Mouse (Mus musculus) C2C12 (cell line): ENCODE measurements around the gene Prkab2. TPM values are rescaled to one million over a fixed set of nuclear protein-coding genes. Genes with fewer than 3 reads are reported as not detected.

Source experiments
- H3K27me3 ChIP-seq: one replicate; pipeline ENCODE4 v1.6.1; 2011; ENCODE audit not compliant: control insufficient read depth, insufficient read depth, insufficient read length
- H3K36me3 ChIP-seq: one replicate; pipeline ENCODE4 v1.6.1; 2011; ENCODE audit not compliant: control insufficient read depth, insufficient read depth
- H3K4me3 ChIP-seq: one replicate; pipeline ENCODE4 v1.5.1; 2011; ENCODE audit warnings: mild to moderate bottlenecking, control low read depth; ENCODE audit not compliant: poor library complexity, insufficient read depth, severe bottlenecking
- H3K79me2 ChIP-seq: one replicate; pipeline ENCODE4 v1.6.1; 2011; ENCODE audit not compliant: control insufficient read depth, insufficient read depth
- H3K79me3 ChIP-seq: one replicate; pipeline ENCODE4 v1.6.1; 2011; ENCODE audit warnings: low read depth, control low read depth
- H3ac ChIP-seq: one replicate; pipeline ENCODE3; 2011; ENCODE audit warnings: low read depth; ENCODE audit not compliant: control insufficient read depth, insufficient read length
- CEBPB ChIP-seq: IDR thresholded peaks from one replicate; pipeline ENCODE4 v1.6.1; 2011; ENCODE audit warnings: low read depth, mild to moderate bottlenecking, control low read depth, moderate library complexity
- CTCF ChIP-seq: IDR thresholded peaks from one replicate; pipeline ENCODE4 v1.5.1; 2011; ENCODE audit not compliant: control insufficient read depth, insufficient read depth, insufficient read length
- FOSL1 ChIP-seq: IDR thresholded peaks from one replicate; pipeline ENCODE4 v1.8.0; 2011; ENCODE audit warnings: mild to moderate bottlenecking, low read length; ENCODE audit not compliant: poor library complexity, insufficient read depth, severe bottlenecking
- MAX ChIP-seq: IDR thresholded peaks from one replicate; pipeline ENCODE4 v1.6.1; 2011; ENCODE audit warnings: mild to moderate bottlenecking, control low read depth
- MYOD1 ChIP-seq: IDR thresholded peaks from one replicate; pipeline ENCODE4 v1.6.1; 2011; ENCODE audit warnings: low read depth; ENCODE audit not compliant: control insufficient read depth, insufficient read length
- MYOG ChIP-seq: IDR thresholded peaks from one replicate; pipeline ENCODE4 v1.6.1; 2011; ENCODE audit not compliant: control insufficient read depth, insufficient read length; ENCODE audit errors: extremely low read depth
- USF1 ChIP-seq: IDR thresholded peaks from one replicate; pipeline ENCODE4 v1.6.1; 2011; ENCODE audit warnings: low read depth, mild to moderate bottlenecking, control low read depth, moderate library complexity
- polyA plus RNA-seq: library from polyadenylated mRNA; unstranded; fragments of >200 nt; fragmentation: generic; extraction: Trizol; gene quantifications from one replicate; pipeline ENCODE4 v1.2.1, GENCODE M21; 2012; ENCODE audit warnings: missing spikeins

The Prkab2 gene
- polyA plus RNA-seq, 1 experiment: 5.6 TPM

DNA sequence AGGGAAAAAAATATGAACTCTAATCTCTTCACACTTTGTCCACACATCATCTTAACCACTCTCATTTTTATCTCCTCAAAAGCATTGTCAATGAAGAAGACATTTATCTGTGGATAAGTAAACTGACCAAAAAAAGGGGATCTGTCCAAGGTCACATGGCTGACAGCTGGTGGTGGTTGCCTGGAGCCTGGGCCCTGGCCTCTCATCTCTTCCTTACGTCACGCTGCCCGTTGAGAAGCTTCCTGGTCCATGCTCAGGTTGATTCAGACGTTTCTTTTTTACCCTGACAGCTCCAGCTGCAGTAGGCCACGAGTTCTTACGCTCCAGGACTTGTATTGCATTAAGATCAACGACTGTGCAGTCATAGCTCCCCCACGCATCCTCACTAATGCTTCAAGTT lies 8.2 kb downstream of the Prkab2 start:
- Histone ChIP-seq H3K27me3 (no peaks in the 10 kb centered on the region), H3K36me3 (peaks cover 68% of the 10 kb centered on the region), H3K4me3 (no peak overlapping the region), H3K79me3 (peaks cover 4% of the 10 kb centered on the region), H3ac (no peak overlapping the region), H3K79me2 (peaks cover 5% of the 10 kb centered on the region)
- TF ChIP-seq MAX (no peak), FOSL1 (no peak), CTCF (no peak), CEBPB (no peak), MYOD1 (no peak), USF1 (no peak), MYOG (no peak)

DNA sequence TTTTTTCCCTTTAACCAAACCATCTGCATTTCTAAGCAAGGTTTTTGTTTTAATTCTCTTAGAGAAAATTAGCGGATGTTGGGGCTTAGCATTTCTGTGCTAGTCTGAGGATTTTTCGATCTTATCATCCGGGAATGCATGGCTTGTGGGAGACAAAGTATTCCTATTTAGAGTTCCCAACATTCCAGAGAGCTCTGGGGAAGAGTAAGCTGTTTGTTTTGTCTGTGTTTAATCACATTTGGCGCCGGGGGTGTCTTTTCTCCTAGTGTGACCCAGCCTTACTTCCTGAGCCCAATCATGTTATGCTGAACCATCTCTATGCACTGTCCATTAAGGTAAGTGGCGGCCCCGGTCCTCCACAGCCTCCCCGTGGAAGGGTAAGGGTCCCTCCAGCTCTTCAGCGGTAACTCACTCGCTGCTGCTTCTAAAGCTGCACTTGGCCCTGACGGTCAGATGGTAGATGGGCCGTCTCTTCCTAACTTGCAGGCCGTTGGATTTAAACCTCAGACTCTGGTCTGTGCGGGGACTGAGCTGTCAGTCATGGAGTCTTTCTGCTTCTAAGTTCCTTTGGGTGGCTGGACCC lies 9.2 kb downstream of the Prkab2 start:
- Histone ChIP-seq H3ac (no peak overlapping the region), H3K79me3 (peaks cover 1% of the 10 kb centered on the region), H3K79me2 (no peaks in the 10 kb centered on the region), H3K27me3 (no peaks in the 10 kb centered on the region), H3K4me3 (no peak overlapping the region), H3K36me3 (peaks cover 68% of the 10 kb centered on the region)
- TF ChIP-seq MAX: no peak
- TF ChIP-seq FOSL1: no peak
- no peak for TF ChIP-seq USF1

DNA sequence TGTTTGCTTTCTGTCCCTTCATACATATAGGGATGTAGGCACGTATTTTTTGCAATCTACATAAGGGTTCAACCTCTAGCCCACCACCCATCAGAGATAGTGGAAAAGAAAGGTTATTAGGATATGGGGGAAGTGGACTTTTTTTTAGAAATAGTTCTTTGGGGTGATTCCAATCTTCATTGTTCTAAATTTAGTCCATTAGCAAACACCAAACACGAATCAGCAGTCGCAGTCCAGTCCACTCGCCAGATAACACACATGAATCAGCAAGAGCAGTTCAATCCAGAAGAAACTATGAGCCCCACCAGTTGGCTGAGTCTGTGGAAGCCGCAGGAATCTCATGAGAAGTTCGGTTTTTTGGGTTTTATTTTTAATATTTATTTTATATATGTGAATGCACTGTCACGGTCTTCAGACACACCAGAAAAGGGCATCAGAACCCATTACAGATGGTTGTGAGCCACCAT lies 16.7 kb downstream of the Prkab2 start, which contains the start of gene Gm17651:
Gm17651 (minus strand) TSS at position 51 of the 467 bp plus-strand sequence.
- Histone ChIP-seq H3K79me3 (no peaks in the 10 kb centered on the region), H3K4me3 (no peak within 1 kb of the TSS), H3K79me2 (no peaks in the 10 kb centered on the region), H3ac (no peak within 1 kb of the TSS), H3K27me3 (no peaks in the 10 kb centered on the region), H3K36me3 (peaks cover 26% of the 10 kb centered on the region)
- no peak for TF ChIP-seq MYOG
- no peak for TF ChIP-seq CEBPB
- TF ChIP-seq MAX: no peak
- no peak for TF ChIP-seq USF1
- no peak for TF ChIP-seq CTCF
- no peak for TF ChIP-seq MYOD1
- TF ChIP-seq FOSL1: no peak

DNA sequence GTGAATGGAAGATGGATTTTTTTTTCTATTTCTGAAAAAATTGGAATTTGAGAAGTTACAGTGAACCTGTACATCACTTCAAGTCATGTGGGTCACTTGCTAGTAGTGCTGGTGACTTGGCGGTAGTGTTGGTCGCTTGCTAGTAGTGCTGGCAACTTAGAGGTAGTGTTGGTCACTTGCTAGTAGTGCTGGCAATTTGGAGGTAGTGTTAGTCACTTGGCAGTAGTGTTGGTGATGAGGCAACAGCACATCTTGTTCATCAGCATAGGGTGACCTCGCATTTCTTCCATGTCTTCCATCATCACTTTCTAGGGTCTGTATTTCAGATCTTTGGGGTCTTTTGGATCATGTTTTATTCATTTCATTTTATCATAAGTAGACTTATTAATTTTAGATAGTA lies 18.1 kb downstream of the Prkab2 start:
- Histone ChIP-seq H3ac (no peak overlapping the region), H3K79me3 (no peaks in the 10 kb centered on the region), H3K4me3 (no peak overlapping the region), H3K36me3 (peaks cover 14% of the 10 kb centered on the region), H3K79me2 (no peaks in the 10 kb centered on the region), H3K27me3 (no peaks in the 10 kb centered on the region)
- TF ChIP-seq CEBPB: no peak
- no peak for TF ChIP-seq FOSL1
- TF ChIP-seq MYOD1: no peak
- TF ChIP-seq MAX: no peak
- TF ChIP-seq MYOG: no peak

DNA sequence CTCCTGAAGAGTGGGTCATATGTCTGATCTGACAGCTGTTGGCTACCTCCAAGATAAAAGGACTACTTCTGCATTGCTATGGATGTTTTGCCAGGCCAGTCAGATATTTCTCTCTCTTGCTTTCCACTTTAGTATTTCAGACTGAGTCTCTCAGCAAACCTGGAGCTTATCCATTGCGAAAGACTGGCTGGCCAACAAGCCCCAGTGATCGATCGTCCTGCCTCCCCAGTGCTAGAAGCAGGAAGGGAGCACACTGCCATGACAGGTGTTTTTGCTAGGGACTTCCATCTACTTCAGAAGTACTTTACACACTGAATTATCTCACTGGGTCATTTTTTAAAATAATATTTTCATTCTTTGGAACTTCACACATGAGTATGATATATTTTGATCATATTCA lies 20.4 kb downstream of the Prkab2 start:
- H3K79me3 ChIP-seq: no peaks in the 10 kb centered on the region
- H3K36me3 ChIP-seq: peaks cover 4% of the 10 kb centered on the region
- H3ac ChIP-seq: no peak overlapping the region
- no peaks in the 10 kb centered on the region for H3K79me2 ChIP-seq
- no peak overlapping the region for H3K4me3 ChIP-seq
- H3K27me3 ChIP-seq: no peaks in the 10 kb centered on the region
- TF ChIP-seq FOSL1: no peak
- TF ChIP-seq MYOG: no peak
- no peak for TF ChIP-seq MAX
- TF ChIP-seq USF1: no peak
- TF ChIP-seq CEBPB: no peak
- TF ChIP-seq CTCF: no peak
- TF ChIP-seq MYOD1: no peak

DNA sequence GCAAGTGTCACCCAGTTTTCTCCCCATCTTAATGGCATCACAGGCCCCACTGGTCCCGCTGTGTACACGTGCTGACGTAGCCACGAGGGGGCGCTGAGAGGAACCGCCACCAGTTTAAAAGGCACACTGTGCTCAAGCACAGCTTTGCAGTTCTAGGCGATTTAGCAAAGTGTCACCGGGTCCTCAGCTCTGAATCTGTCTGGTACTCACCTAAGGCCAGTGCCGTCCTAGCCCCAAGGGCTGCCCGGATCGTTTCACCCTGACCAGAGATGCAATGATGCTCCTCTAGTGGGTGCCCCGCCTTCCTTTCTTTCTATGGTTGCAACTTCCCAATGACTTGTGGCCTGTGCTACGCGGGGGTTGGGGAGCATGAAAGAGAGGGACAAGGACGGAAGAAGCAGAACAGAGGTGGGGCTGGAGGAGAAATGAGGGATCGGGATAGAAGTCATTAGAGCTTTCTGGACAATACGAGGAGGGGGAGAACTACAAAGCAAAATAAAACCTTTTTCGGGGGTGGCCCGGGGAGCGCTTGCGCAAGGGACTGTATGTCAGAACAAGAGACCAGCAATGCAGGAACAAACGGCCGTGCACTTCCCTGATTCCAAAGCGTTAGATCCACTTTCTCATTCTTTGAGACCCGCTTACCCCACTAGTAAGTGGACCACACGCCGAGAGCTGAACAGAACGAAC lies 22.8 kb downstream of the Prkab2 start:
- no peaks in the 10 kb centered on the region for H3K27me3 ChIP-seq
- peak overlapping the region; percentile 18 for H3ac ChIP-seq
- H3K79me2 ChIP-seq: no peaks in the 10 kb centered on the region
- no peaks in the 10 kb centered on the region for H3K79me3 ChIP-seq
- peak overlapping the region; percentile 15 for H3K4me3 ChIP-seq
- no peaks in the 10 kb centered on the region for H3K36me3 ChIP-seq
- peak; percentile 39 for TF ChIP-seq CEBPB
- no peak for TF ChIP-seq MYOD1
- peak; percentile 72 for TF ChIP-seq CTCF
- TF ChIP-seq MYOG: no peak
